Mouse (Mus musculus): ENCODE measurements around the gene Arid5b. TPM values are rescaled to one million over a fixed set of nuclear protein-coding genes. Genes with fewer than 3 reads are reported as not detected.

Arid5b gene
- polyA plus RNA-seq, 1 experiment from 2014 or later, result 10.7 TPM

DNA sequence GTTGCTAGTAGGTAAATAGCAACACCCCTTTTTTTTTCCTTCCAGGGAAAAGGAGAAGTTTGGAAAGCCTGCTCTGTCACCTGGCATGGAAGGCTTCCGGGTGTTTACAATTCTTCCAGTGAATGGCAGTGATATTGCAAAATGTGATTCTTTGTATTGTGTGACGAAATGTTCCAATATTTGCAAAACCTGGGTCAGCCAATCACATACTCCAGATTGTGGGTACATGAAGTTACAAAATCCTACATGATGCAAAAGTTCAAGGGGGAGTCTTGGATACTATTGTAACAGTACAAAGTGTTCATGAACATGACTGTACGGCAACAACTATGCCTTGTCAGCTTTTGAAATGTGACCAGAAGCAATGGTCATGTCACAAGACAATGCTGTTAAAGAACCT is 220.7 kb downstream of the Arid5b start:
- DNase-seq (ENCODE audit: low spot score), result no peak

DNA sequence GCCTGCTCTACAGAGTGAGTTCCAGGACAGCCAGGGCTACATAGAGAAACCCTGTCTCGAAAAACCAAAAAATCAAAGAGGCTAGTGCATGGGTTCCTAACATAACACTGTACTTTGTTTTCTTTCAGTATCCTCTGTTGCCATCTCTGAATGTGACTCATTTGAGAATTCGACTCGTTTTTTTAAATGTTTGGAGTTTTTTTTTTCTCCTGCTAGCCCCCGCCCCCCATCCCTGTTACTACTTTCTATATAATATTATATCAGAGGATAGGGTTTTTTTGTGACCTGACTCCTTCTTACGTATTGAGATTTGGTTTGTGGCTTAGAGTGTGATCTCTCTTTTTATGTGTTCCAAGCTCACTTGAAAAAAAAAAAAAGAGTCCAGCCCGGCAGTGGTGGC is 223.8 kb downstream of the Arid5b start:
- no peak for DNase-seq (ENCODE audit: low spot score)

DNA sequence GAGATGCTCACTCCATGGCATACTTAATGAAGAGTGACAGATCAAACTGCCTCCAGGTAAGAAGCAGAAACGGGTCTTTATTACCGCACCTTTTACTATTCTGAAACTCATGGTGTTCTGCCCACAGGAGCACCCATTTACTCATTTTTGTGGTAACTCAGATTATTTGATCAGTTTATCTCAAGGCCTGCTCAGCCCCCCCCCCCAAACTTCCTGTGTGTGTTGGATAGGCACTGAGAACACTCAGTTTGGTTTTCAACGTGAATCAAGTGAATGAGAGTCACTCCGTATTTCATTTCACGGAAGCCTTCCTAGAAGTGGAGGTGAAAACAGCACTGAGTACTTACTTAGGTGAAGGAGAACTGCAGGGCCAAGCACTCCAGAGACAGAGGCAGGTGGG is 224.4 kb downstream of the Arid5b start:
- peak; percentile 19 for DNase-seq (ENCODE audit: low spot score)

DNA sequence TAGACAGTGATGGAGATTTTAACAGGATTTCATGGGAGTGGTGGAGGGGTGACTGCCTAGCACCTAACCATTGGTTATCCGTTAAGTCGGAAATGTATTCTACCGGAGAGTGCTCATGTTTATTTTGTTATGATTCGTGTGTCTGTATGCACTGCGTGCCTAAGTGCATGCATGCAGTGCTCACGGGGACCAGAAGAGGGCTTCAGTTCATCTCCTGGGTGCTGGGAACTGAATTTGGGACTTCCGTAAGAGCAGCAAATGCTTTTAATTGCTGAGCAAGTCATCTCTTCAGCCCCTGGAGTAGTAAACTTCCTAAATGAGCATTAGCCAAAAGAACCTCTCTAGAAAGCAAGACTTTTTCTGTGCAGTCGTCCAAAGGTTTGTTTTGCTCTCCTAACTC is 226.2 kb downstream of the Arid5b start:
- no peak for DNase-seq (ENCODE audit: low spot score)

DNA sequence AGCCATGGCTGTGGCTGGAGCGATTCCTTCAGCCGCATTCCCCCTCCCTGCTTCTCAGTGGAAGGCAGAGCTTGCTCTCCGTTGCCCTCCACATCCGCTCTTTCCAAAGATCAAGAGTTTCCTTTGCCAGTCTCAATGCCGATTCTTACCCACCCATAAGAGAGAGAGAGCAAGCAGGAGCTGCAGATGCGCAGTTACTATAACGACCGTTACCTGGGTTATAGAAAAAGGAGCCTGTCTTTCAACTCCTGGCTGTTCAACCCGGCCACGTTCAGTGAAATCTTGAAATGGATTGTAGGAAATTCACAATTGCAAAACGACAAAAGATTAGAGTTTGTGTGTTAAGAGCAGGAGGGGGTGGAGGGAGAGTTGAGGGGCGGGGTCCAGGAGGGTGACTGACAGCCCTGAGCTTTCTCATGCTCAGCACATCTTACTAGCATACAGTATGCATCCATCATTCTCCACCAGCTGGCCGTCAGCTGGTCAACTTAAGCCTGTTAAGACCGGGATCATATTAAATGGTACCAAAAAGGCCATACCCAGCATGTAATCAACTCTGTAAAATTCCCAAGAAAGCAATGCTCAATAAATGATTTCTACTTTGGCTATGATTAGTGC is 227.1 kb downstream of the Arid5b start:
- DNase-seq (ENCODE audit: low spot score), result no peak

DNA sequence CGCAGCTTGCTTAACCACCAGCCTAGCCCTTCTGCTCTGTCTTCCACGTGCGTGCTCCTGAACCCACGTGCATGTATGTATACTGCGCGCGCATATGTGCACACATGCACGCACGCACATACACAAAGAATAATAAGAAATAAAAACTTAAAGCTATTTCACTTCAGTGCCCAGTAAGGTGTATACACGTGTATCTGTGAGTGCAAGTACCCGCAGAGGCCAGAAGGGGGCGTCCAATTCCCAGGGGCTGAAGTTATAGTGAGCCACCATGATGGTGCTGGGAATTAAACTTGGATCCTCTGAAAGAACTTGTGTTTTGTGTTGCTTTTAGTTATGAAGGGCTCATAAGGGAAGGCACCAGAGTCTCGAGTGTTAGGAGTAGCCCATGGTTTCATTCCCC is 227.7 kb downstream of the Arid5b start:
- no peak for DNase-seq (ENCODE audit: low spot score)

DNA sequence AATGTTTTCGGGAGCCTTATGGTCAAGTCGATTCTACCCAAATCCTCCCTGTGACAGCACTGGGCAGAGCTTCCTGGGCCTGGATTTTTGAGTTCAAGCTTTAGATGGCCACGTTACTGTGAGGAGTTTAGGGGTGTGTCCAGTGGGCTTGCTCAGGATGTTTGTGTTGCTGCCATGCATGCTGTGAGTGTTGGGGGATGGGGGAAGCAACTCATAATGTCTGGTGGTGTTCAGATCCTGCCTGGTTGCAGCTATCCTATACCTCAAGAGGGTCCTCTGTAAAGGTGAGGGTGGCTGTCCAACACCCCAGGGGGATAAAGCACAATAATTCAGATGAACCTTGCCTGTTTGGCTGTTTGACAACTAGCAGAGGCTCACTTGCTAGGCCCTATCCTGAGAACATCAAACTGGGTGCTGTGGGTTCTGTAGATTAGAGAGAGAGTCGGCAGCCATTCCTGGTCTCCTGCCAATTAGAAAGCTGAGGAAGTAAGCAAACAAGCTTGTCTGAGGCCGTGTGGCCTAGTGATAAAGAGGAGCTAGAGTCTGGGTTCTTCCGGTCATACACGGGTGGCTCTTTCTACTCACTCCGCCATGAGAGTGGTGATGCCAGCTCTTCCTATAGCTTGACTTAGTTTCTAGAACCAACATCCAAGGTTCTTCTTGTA is 229.8 kb downstream of the Arid5b start:
- no peak for DNase-seq (ENCODE audit: low spot score)

DNA sequence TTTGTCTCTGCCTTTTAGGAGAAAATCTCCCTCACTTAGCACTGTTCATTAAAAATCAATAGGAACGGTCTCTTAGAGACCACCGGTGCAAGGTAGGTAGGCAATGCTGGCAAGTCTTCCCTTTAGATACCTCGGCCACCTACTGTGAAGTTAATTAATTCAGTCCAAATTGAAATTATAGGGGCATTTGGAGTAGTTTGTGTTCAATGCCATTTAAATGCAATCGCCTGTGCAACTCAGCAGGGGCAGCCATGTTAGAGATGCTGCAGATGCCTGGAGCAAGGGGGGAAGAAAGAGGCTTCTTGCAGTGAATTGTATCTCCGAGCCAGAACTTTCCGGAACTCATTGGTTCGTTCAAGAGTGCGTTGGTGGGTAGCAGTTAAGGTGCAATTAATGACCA is 233.7 kb downstream of the Arid5b start:
- no peak for DNase-seq (ENCODE audit: low spot score)

DNA sequence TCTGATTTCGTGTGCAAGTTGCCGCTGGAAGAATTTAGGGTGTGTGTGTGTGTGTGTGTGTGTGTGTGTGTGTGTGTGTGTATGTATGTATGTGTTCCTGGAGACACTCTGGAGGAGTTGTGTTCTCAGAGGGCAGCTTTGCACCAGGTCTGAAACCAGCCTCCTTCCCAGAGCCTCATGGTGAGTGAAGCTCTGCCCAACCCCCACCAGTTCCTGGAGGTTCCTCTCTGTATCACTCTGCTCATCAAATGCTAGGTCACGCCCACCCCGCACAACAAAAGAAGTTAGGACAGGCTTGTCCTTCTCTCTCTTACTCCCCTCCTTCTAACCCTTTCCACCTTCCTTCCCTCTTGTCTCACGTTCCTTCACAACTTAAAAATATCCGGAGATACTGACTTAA is 234.6 kb downstream of the Arid5b start:
- DNase-seq (ENCODE audit: low spot score), result no peak

Measured in thymus, postnatal 0 days (tissue).